Mouse (Mus musculus): ENCODE data around the gene Dpp10. TPM values are rescaled to one million over a fixed set of nuclear protein-coding genes. Genes with fewer than 3 reads are reported as not detected.

Dpp10 gene
- total and polyA plus RNA-seq, 2 experiments from 2014 or later: 22.9 to 45.1 TPM

GRCm38 (mm10) chr1:123637897-123638296 lies 407.5 kb downstream of the Dpp10 start:
- Histone ChIP-seq H3K36me3 (ENCODE audit: insufficient read depth, low read length) (no peaks in the 10 kb centered on the region), H3K9me3 (ENCODE audit: low read length) (no peaks in the 10 kb centered on the region), H3K9ac (replicated peaks; ENCODE audit: low read length) (no peak overlapping the region), H3K4me3 (ENCODE audit: low read length) (no peak overlapping the region), H3K4me1 (ENCODE audit: insufficient read depth, low read length) (no peaks in the 10 kb centered on the region), H3K27ac (no peak overlapping the region), H3K4me2 (ENCODE audit: low read depth, low read length) (no peak overlapping the region), H3K27me3 (ENCODE audit: insufficient read depth, low read length) (no peaks in the 10 kb centered on the region)
- no peak for TF ChIP-seq CTCF (IDR thresholded peaks at IDR 0.05; ENCODE audit: low read depth)
- ATAC-seq (no peak), DNase-seq (ENCODE audit: low spot score) (no peak)
- 83% methylated on average over 1 of the region's 1 CpGs for WGBS

GRCm38 (mm10) chr1:123628268-123628667 lies 417.1 kb downstream of the Dpp10 start:
- no peak for ATAC-seq
- no peaks in the 10 kb centered on the region for H3K4me1 ChIP-seq (ENCODE audit: insufficient read depth, low read length)

GRCm38 (mm10) chr1:123584857-123585256 lies 460.5 kb downstream of the Dpp10 start:
- Histone ChIP-seq H3K27ac (no peak overlapping the region), H3K4me3 (ENCODE audit: low read length) (no peak overlapping the region), H3K4me2 (ENCODE audit: low read depth, low read length) (no peak overlapping the region), H3K9me3 (ENCODE audit: low read length) (no peaks in the 10 kb centered on the region), H3K9ac (replicated peaks; ENCODE audit: low read length) (no peak overlapping the region), H3K36me3 (ENCODE audit: insufficient read depth, low read length) (no peaks in the 10 kb centered on the region), H3K27me3 (ENCODE audit: insufficient read depth, low read length) (no peaks in the 10 kb centered on the region), H3K4me1 (ENCODE audit: insufficient read depth, low read length) (no peaks in the 10 kb centered on the region)
- no peak for TF ChIP-seq CTCF (IDR thresholded peaks at IDR 0.05; ENCODE audit: low read depth)
- no peak for DNase-seq (ENCODE audit: low spot score)
- no peak for ATAC-seq

More at GRCm38 (mm10) chr1:123628268-123628667, 417.1 kb downstream of the Dpp10 start:
- Histone ChIP-seq H3K9ac (replicated peaks; ENCODE audit: low read length) (no peak overlapping the region), H3K4me2 (ENCODE audit: low read depth, low read length) (no peak overlapping the region), H3K4me3 (ENCODE audit: low read length) (no peak overlapping the region), H3K36me3 (ENCODE audit: insufficient read depth, low read length) (no peaks in the 10 kb centered on the region), H3K27ac (no peak overlapping the region), H3K27me3 (ENCODE audit: insufficient read depth, low read length) (no peaks in the 10 kb centered on the region), H3K9me3 (ENCODE audit: low read length) (no peaks in the 10 kb centered on the region)
- no peak for DNase-seq (ENCODE audit: low spot score)
- no peak for TF ChIP-seq CTCF (IDR thresholded peaks at IDR 0.05; ENCODE audit: low read depth)
- WGBS: 81% methylated on average over 3 of the region's 3 CpGs

GRCm38 (mm10) chr1:123580112-123580511 lies 465.2 kb downstream of the Dpp10 start:
- H3K4me1 ChIP-seq (ENCODE audit: insufficient read depth, low read length): no peaks in the 10 kb centered on the region
- no peak overlapping the region for H3K27ac ChIP-seq
- no peak overlapping the region for H3K4me3 ChIP-seq (ENCODE audit: low read length)
- ATAC-seq (no peak), DNase-seq (ENCODE audit: low spot score) (no peak)
- TF ChIP-seq CTCF (IDR thresholded peaks at IDR 0.05; ENCODE audit: low read depth): no peak
- H3K36me3 ChIP-seq (ENCODE audit: insufficient read depth, low read length): no peaks in the 10 kb centered on the region
- no peak overlapping the region for H3K4me2 ChIP-seq (ENCODE audit: low read depth, low read length)
- H3K27me3 ChIP-seq (ENCODE audit: insufficient read depth, low read length): no peaks in the 10 kb centered on the region
- H3K9ac ChIP-seq (replicated peaks; ENCODE audit: low read length): no peak overlapping the region
- no peaks in the 10 kb centered on the region for H3K9me3 ChIP-seq (ENCODE audit: low read length)
- WGBS: 90% methylated on average over 2 of the region's 2 CpGs

GRCm38 (mm10) chr1:123573713-123574112 lies 471.6 kb downstream of the Dpp10 start:
- no peaks in the 10 kb centered on the region for H3K9me3 ChIP-seq (ENCODE audit: low read length)
- H3K4me2 ChIP-seq (ENCODE audit: low read depth, low read length): no peak overlapping the region
- no peak overlapping the region for H3K4me3 ChIP-seq (ENCODE audit: low read length)
- no peaks in the 10 kb centered on the region for H3K36me3 ChIP-seq (ENCODE audit: insufficient read depth, low read length)
- H3K4me1 ChIP-seq (ENCODE audit: insufficient read depth, low read length): no peaks in the 10 kb centered on the region
- 87% methylated on average over 1 of the region's 1 CpGs for WGBS
- TF ChIP-seq CTCF (IDR thresholded peaks at IDR 0.05; ENCODE audit: low read depth): no peak
- H3K27ac ChIP-seq: no peak overlapping the region
- ATAC-seq (no peak), DNase-seq (ENCODE audit: low spot score) (no peak)
- no peaks in the 10 kb centered on the region for H3K27me3 ChIP-seq (ENCODE audit: insufficient read depth, low read length)
- H3K9ac ChIP-seq (replicated peaks; ENCODE audit: low read length): no peak overlapping the region

- ATAC-seq (no peak), DNase-seq (ENCODE audit: low spot score) (no peak)
- Histone ChIP-seq H3K27me3 (ENCODE audit: insufficient read depth, low read length) (no peaks in the 10 kb centered on the region), H3K9me3 (ENCODE audit: low read length) (no peaks in the 10 kb centered on the region), H3K4me2 (ENCODE audit: low read depth, low read length) (no peak overlapping the region), H3K27ac (no peak overlapping the region), H3K9ac (replicated peaks; ENCODE audit: low read length) (no peak overlapping the region), H3K4me3 (ENCODE audit: low read length) (no peak overlapping the region), H3K4me1 (ENCODE audit: insufficient read depth, low read length) (no peaks in the 10 kb centered on the region), H3K36me3 (ENCODE audit: insufficient read depth, low read length) (no peaks in the 10 kb centered on the region)
- no peak for TF ChIP-seq CTCF (IDR thresholded peaks at IDR 0.05; ENCODE audit: low read depth)
- WGBS: 84% methylated on average over 1 of the region's 1 CpGs
Measured at GRCm38 (mm10) chr1:123542496-123542895, 502.9 kb downstream of the Dpp10 start.

- Histone ChIP-seq H3K4me1 (ENCODE audit: insufficient read depth, low read length) (no peaks in the 10 kb centered on the region), H3K9ac (replicated peaks; ENCODE audit: low read length) (no peak overlapping the region), H3K27me3 (ENCODE audit: insufficient read depth, low read length) (no peaks in the 10 kb centered on the region), H3K27ac (no peak overlapping the region), H3K9me3 (ENCODE audit: low read length) (no peaks in the 10 kb centered on the region), H3K36me3 (ENCODE audit: insufficient read depth, low read length) (no peaks in the 10 kb centered on the region), H3K4me2 (ENCODE audit: low read depth, low read length) (no peak overlapping the region), H3K4me3 (ENCODE audit: low read length) (no peak overlapping the region)
- no peak for TF ChIP-seq CTCF (IDR thresholded peaks at IDR 0.05; ENCODE audit: low read depth)
- ATAC-seq (no peak), DNase-seq (ENCODE audit: low spot score) (no peak)
- 71% methylated on average over 1 of the region's 1 CpGs for WGBS
Measured at GRCm38 (mm10) chr1:123467729-123468128, 577.6 kb downstream of the Dpp10 start.
